Mouse (Mus musculus) layer of hippocampus, adult 18-20 months (tissue): ENCODE data around the gene Ptpn3. TPM values are rescaled to one million over a fixed set of nuclear protein-coding genes. Genes with fewer than 3 reads are reported as not detected.

Experiments
- DNase-seq, 2 experiments: peaks; one replicate each; pipeline ENCODE4 v3.0.0; 2022; ENCODE audit warnings: low spot score in 2 of 2
- long read RNA-seq: library from polyadenylated mRNA; stranded (forward); transcript quantifications from one replicate; pipeline ENCODE4 v2.0.0, GENCODE M21; 2021
- total RNA-seq, 2 experiments: library from RNA; stranded (reverse); gene quantifications; 2 replicates each; pipeline ENCODE4 v1.2.3; 2021

Gene Ptpn3
- 10 to 100 TPM; 79.0 to 87.4 TPM for total RNA-seq
- long read RNA-seq, full-length matches to known transcripts, result 1 of 38 reads
- long read RNA-seq, partial matches to known transcripts, result 3 of 38 reads
- long read RNA-seq, other reads (novel, unspliced or antisense), result 34 of 38 reads

DNA sequence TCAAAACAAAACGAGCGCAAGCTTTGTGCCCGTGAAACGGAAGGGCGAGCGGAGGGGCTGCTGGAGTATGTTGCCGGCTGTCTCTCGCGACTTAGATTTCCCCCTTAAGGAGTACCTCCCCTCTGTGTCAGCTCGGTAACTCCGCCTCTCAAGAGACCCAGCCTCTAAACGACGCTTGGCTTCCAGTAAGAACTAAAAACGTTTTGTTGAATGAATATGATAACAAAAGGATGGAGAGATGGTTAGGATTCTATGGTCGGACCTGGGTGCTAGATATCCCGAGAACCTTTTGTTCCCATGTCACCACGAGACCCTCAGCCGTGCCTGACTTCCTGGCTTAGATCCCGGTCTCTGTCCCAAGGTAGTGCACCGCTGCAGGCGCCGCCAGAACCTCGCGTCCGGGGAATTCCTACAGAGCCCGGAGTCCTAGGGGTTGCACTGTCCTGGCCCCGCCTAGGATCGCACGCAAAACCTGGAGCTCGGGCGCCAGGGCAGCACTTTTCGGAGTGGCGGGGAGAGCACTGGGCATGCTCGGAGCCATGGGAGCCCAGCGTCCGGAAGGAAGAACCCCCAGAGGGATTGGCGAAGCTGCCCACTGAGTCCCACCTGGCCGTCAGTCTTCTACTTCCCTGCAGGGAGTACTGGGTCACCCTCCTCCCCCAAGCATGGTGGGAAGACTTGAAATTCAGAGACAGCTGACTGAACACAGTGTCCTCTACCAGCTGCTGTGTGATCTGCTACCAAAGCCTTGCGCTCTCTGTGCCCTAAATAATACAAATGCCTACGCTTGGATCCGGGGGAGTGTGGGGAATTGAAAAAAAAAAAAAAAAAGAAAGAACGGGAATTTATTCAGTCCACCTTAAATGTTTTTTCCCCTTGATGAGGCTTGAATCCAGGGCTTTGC lies at the start of gene Ptpn3:
Ptpn3 (minus strand) TSS at position 428 of the 904 bp plus-strand sequence.
- DNase-seq, result peak; percentile 75 to 85

DNA sequence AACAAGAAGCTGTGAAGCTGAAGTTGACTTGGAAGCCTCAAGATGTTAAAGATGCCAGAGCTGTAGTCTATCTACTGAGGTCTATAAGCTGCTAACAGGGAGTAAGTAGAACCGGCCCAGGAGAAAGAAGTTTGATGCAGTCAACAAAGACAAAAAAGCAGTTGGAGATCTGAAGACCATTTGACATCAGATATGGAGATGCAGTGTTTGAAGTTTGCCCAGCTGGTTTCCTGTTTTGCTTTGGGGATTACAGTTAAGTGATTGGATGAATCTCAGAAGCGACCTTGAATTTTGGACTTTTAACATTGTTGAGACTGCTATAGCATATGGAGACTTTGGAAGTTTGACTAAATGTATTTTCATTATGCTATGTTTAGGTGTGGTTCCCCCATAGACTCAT lies 48.9 kb upstream of the Ptpn3 start:
- no peak for DNase-seq

DNA sequence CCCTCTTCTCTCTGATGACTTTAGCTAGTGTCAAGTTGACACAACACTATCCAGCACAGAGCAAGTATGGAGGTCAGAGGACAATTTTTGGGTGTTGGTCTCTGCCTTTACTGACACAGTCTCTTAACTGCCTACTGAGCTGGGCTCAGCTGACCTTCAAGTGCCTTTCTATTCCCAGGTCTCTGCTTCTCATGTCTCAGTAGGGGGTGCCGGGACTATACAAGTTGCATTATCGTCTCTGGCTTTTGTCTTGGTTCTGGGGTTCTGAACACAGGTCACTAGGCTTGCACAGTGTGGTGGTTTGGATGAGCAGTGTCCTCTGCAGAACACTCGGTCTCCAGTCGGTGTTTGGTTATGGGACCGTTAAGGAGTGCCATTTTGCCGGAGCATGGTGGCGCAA lies 42.4 kb upstream of the Ptpn3 start:
- no peak for DNase-seq

- DNase-seq, result no peak
Observed at GRCm38 (mm10) chr4:57338923-57339322, 37.3 kb upstream of the Ptpn3 start.

DNA sequence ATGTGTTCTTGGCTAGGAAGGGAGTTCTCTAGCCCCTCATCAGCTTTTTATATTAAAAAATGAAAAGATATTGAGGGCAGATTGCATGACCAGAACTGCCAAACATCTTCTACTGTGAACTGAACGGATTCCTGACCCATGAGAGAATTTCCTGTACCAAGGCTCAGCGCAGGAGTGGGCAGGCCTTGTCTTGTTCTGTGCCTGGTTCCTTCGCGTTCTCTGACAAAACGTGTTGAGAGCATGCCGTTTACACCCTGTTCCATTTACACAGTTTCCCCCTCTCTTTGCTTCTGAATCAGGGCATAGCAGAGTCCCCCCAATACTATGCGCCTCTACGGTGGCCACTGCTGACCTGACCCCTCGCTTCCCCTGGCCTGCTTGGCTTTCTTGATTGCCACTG lies 36.4 kb upstream of the Ptpn3 start:
- no peak for DNase-seq

DNA sequence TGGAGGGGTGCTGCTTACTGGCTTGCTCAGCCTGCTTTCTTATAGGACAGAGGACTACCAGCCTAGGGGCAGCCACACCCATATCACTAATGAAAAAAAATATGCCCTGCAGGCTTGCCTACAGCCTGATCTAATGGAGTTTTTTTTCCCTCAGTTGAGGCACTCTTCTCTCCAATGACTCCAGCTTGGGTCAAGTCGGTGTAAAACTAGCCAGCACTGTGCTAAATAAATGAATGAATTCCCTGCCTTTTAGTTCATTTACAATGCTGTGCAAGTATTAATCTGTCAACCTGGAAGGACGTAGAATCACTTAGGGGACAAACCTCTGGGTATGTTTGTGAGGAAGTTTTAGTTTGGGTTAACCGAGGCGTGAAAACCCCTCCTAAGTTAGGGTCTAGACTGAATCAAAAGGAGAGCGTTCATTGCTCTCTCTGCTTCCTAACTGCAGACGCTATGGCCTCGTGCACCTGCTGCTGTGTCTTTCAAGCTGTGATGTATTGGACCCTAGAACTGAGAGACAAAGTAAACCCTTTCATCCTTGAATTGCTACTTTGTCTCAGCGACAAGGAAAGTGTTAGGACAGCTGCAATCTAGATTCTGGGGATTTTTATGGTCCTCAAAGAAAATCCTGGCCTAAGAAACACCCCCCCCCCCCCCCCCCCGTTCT lies 33.5 kb upstream of the Ptpn3 start:
- DNase-seq, result no peak

DNA sequence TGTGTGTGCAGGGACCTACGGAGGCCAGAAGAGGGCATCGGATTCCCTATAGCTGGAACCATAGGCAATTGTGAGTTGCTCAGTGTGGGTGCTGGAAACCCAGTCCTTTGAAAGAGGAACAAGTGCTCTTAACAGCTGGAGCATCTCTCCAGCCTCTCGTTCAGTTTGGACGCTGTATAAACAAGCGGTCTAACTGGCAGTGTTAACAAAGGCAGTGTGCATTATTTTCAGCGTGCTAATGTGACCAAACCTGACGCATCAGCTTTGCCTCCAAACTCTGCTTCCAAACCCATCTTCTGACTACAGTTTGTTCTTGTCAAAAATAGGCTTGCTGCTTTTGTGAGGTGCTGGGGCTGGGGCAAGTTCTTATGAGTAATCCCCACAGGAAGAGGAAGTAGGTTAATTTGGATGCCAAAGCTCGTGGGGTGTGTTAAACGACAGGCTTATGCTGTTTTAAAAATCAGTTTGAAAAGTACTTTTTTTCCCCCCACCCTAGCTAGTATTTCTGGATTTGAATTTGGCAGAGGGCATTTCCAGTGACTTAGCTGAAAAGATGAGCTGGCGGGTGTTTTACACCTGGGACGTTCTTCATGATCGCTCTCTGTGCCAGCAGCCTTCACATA lies 32.4 kb upstream of the Ptpn3 start:
- no peak for DNase-seq

DNA sequence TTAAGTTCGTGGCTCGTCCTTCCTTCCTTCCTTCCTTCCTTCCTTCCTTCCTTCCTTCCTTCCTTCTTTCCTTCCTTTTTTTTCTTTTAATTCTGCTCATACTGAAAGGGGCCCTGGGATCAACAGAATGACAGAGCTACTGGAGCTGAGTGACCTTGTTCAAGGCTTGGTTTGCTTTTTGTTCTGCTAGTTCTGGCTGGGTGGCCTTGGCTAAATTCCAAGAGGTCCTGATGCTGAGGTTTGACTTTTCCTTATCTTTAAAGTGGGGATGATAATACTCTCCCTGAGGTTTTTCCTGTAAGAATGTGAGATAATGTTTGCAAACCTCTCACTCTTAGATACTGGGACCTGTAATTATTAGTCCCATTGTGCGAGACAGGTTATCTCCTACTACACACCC lies 30.9 kb upstream of the Ptpn3 start:
- no peak for DNase-seq

GRCm38 (mm10) chr4:57320606-57321327 lies 19.1 kb upstream of the Ptpn3 start:
- peak; percentile 57 to 83 for DNase-seq

- peak; percentile 39 to 67 for DNase-seq
Observed at GRCm38 (mm10) chr4:57318525-57319212, 17.0 kb upstream of the Ptpn3 start.

DNA sequence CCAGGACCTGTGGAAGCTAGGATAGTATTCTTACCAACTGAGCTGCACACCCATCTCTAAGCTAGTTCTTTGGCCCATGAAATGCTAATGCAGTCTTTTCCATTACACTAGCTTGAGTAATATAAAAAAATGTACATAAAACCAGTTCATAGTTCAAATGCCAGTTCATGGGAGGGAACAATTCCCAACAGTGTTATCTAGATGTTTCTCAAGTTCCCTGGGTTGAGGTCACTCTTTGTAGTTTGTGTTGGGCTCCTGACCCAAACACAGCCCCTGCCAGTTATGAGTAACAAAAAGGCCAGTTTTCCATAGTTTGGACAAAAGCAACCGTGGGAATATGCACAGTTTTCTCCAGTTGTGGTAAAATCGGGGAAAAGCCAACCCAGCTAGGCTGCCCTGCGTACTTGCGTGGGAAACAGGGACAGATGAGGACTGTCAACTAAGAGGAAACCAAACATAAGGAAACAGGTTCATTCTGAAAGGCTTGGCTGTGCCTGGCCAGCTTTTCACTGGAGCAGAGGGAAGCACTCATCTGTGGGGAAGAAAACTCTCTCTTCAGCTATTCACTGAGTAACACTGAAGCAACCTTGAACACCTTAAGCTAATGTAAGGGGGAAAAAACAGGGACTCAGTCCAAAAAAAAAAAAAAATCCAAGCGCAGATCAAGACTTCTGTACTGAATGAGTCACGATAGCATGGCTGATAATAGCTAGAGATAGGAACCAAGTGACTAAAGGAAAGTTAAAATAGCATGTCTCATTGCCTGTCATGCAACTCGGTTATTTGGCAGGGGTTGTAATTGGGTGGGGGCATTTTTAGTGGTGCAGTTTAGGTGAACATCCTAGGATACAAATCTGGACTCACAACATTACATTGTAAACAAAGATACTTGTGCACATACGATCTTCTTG lies 10.9 kb upstream of the Ptpn3 start:
- no peak for DNase-seq

- no peak for DNase-seq
Observed at GRCm38 (mm10) chr4:57311750-57312149, 10.1 kb upstream of the Ptpn3 start.

DNA sequence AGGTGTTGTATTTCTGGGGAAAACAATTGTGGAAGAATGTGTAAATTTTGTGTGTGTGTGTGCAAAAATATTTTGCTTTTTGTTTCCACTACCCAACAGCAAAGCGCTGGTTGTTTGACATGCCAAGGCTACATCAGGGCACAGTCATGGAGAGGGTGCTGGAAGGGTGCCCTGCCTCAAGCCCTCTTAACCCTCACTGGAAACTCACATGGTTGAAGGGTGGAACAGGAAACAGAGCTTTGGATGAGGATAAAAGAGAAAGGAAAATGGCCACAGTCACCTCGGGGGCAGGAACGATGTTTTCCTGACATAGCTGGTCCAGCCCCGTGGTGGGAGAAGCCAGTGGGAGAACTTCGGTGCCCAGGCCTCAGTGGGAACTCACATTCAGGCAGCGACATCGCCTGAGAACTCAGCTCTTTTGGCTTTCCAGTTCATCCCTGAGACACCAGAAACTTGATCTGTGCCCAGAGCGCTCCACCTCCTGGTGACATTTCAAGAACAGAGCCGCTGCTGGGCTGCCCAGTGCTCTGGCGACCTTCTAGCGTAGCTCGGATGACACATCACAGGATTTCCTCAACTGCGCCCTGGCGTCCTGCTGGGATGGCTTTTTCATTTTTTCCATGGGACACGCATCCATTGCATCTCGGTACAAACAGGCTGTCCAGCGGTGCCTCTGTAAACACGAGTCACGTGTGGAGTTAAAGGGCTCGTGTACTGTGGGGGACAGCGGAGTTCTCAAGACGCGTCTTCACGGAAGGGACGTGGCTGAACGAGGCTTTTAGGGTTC lies 6.8 kb upstream of the Ptpn3 start:
- DNase-seq, result no peak

DNA sequence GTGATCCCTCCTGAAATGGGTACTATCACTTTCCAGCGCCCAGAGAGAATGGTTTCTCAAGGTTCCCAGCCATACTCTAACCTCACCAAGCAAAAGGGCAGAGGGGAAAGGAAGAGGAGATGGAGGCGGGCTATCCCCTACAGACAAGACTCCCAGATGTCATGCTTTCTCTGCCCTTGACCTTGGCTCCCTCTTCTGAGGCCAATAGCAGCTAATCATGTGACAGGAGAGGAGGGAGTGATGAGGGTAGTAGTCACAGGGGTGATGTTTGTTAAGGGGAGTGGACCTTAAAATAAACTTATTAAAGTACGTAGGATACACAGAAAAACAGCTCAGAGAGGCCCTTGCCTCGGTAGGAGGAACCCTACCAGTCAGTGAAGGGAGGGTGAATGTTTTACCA lies 6.1 kb upstream of the Ptpn3 start:
- no peak for DNase-seq

- DNase-seq, result no peak
Observed at GRCm38 (mm10) chr4:57306260-57306659, 4.6 kb upstream of the Ptpn3 start.

- DNase-seq, result no peak
Observed at GRCm38 (mm10) chr4:57305644-57306043, 4.0 kb upstream of the Ptpn3 start.

DNA sequence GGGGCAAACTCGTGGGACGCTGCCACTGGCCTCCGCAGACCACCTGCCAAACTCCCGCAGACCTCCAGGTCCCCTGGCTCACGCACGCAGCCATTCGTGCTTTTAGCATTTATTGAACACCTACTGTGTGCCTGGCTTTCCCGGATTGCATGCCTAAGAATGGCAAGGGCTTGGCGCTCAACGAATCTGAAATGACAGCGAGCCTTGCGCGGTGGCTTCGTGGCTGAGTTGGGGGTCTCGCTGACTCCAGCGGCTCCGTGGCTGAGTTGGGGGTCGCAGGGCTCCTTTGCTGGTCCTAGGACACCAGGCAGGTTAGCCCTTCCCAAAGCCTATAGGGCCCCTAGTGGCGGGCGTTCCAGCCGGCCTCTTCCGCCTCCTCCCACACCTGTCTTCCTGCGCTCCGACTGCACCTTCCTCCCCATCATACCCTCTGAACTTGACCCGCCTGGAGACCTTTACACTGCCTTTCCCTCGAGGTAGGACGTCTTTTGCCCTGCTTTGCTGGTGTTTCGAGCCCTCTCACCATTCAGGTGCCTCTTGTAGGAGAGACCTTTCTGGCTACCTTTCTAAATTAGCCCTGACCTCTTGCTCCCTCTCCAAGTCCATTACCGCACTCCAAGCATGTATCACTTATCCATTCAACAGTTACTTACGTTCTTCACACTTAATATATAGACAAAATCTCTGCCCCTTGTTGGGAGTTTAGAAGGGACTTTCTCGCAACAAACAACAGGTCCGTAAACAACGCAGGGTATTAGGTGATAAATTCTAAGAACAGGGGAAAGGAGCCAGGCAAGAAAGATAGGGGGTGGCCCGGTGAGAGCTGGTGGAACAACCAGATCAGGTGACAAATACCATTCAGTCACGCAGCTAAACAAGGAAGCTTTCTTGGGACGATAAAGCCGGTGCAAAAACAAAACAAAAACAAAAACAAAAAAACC lies 898 bp downstream of the Ptpn3 start:
- DNase-seq, result peak in 1 of 2 experiments; percentile 52
